Mouse (Mus musculus) lung, postnatal 0 days (tissue): ENCODE measurements around the gene Zfp943. TPM values are rescaled to one million over a fixed set of nuclear protein-coding genes. Genes with fewer than 3 reads are reported as not detected.
"Not testable (repeated sequence)": the region's sequence is repeated elsewhere in the genome, so short reads cannot be mapped to it uniquely, and the experiment has no call there.

Experiments used
- ATAC-seq: fragments of 200-750 bp; cut with Nextera tagmentation; 2 replicates; pipeline ENCODE4 v1.8.0; 2017; ENCODE audit warnings: moderate library complexity
- DNase-seq: peaks from one replicate; pipeline ENCODE4 v3.0.0-alpha.2; 2016; ENCODE audit warnings: low spot score
- H3K27ac ChIP-seq: fragments of 300-500 bp; sonication (generic); 2 replicates; pipeline ENCODE4 v1.5.1; 2014; ENCODE audit warnings: antibody characterized with exemption, mild to moderate bottlenecking, low read length, mixed read lengths
- H3K27me3 ChIP-seq: fragments of 300-500 bp; sonication (generic); replicated peaks from 2 replicates; pipeline ENCODE4 v1.6.1; 2014; ENCODE audit warnings: low read length, mixed read lengths; ENCODE audit not compliant: insufficient read depth
- H3K36me3 ChIP-seq: fragments of 300-500 bp; sonication (generic); 2 replicates; pipeline ENCODE4 v1.6.1; 2014; ENCODE audit warnings: low read length, mixed read lengths; ENCODE audit not compliant: insufficient read depth
- H3K4me1 ChIP-seq: fragments of 300-500 bp; sonication (generic); 2 replicates; pipeline ENCODE4 v1.6.1; 2014; ENCODE audit warnings: antibody characterized with exemption, low read depth, low read length, mixed read lengths; ENCODE audit not compliant: insufficient read depth
- H3K4me2 ChIP-seq: fragments of 300-500 bp; sonication (generic); replicated peaks from 2 replicates; pipeline ENCODE4 v1.6.1; 2014; ENCODE audit warnings: low read depth, mild to moderate bottlenecking, low read length, moderate library complexity, mixed read lengths
- H3K4me3 ChIP-seq: fragments of 300-500 bp; sonication (generic); 2 replicates; pipeline ENCODE4 v1.5.1; 2014; ENCODE audit warnings: low read depth, low read length
- H3K9ac ChIP-seq: fragments of 300-500 bp; sonication (generic); replicated peaks from 2 replicates; pipeline ENCODE4 v1.6.1; 2014; ENCODE audit warnings: low read depth, mild to moderate bottlenecking
- H3K9me3 ChIP-seq: fragments of 300-500 bp; sonication (generic); 2 replicates; pipeline ENCODE4 v1.6.1; 2016; ENCODE audit warnings: low read length, mixed read lengths
- CTCF ChIP-seq: IDR thresholded peaks from 2 replicates; pipeline ENCODE4 v1.5.1; 2016; ENCODE audit warnings: antibody characterized with exemption, mild to moderate bottlenecking
- EP300 ChIP-seq: IDR thresholded peaks from 2 replicates; pipeline ENCODE4 v1.6.1; 2016; ENCODE audit warnings: antibody characterized with exemption, mild to moderate bottlenecking, control low read depth
- WGBS: fragments of 180-500 bp; shearing (Covaris S2); extraction: QIAGEN DNeasy Blood & Tissue Kit; methylation state at CpG from one replicate; pipeline ENCODE4 v1.1.7; 2014; 5-methylcytosine and 5-hydroxymethylcytosine counted together
- polyA plus RNA-seq: library from polyadenylated mRNA; unstranded; fragments of >200 nt; fragmentation: Nextera tagmentation; extraction: Ambion mirVana; gene quantifications from 2 replicates; pipeline ENCODE4 v1.2.1, GENCODE M21; 2015

The Zfp943 gene
- polyA plus RNA-seq = 12.0 and 12.6 TPM in 2 replicates

- DNase-seq = peak; percentile 69
- not testable (repeated sequence) for H3K4me1 ChIP-seq, H3K36me3 ChIP-seq, H3K27me3 ChIP-seq, H3K9me3 ChIP-seq
- Histone ChIP-seq H3K9ac (peak within 1 kb of the TSS; percentile 83), H3K27ac (peak within 1 kb of the TSS; percentile 77), H3K4me2 (peak within 1 kb of the TSS; percentile 59), H3K4me3 (peak within 1 kb of the TSS; percentile 66)
- ATAC-seq = peak; percentile 98
- WGBS = under 1% methylated on average over 39 of the region's 55 CpGs
Measured at GRCm38 (mm10) chr17:21962107-21962907, at the start of gene Zfp943, which contains the start of gene Zfp942. TSS of gene Zfp943 (plus strand) at chr17:21962552. TSS of gene Zfp942 (minus strand) at chr17:21962464.

GRCm38 (mm10) chr17:21963302-21963701 lies 950 bp downstream of the Zfp943 start:
- peak overlapping the region; percentile 6; the same call in 1 of the 2 replicates for H3K9ac ChIP-seq
- H3K27me3 ChIP-seq = no peaks in the 10 kb centered on the region
- no peaks in the 10 kb centered on the region for H3K36me3 ChIP-seq
- no peak for ATAC-seq
- WGBS = 41% methylated on average over 4 of the region's 4 CpGs
- H3K27ac ChIP-seq = no peak overlapping the region
- no peak for TF ChIP-seq CTCF
- H3K9me3 ChIP-seq = no peaks in the 10 kb centered on the region
- peak overlapping the region; percentile 66; the same call in 1 of the 2 replicates for H3K4me3 ChIP-seq
- peak; percentile 13 for DNase-seq
- no peaks in the 10 kb centered on the region; the same call in 1 of the 2 replicates for H3K4me1 ChIP-seq
- peak overlapping the region; percentile 50 for H3K4me2 ChIP-seq

- not testable (repeated sequence) for ATAC-seq, H3K4me2 ChIP-seq, H3K4me1 ChIP-seq, H3K9ac ChIP-seq, H3K27ac ChIP-seq, H3K9me3 ChIP-seq, H3K36me3 ChIP-seq, H3K27me3 ChIP-seq, H3K4me3 ChIP-seq
- DNase-seq = peak; percentile 5
- WGBS = 15% methylated on average over 1 of the region's 1 CpGs
- TF ChIP-seq CTCF = peak; percentile 54
Measured at GRCm38 (mm10) chr17:22035594-22035993, 73.2 kb downstream of the Zfp943 start.

GRCm38 (mm10) chr17:22049403-22049802 lies 87.1 kb downstream of the Zfp943 start:
- Histone ChIP-seq H3K36me3 (no peaks in the 10 kb centered on the region), H3K9me3 (no peaks in the 10 kb centered on the region), H3K4me2 (no peak overlapping the region), H3K27ac (no peak overlapping the region), H3K4me1 (no peaks in the 10 kb centered on the region), H3K9ac (no peak overlapping the region), H3K4me3 (no peak overlapping the region), H3K27me3 (no peaks in the 10 kb centered on the region)
- 61% methylated on average over 2 of the region's 2 CpGs for WGBS
- ATAC-seq (no peak), DNase-seq (no peak)
- TF ChIP-seq CTCF = no peak
- no peak for TF ChIP-seq EP300

GRCm38 (mm10) chr17:22053211-22053610 lies 90.9 kb downstream of the Zfp943 start:
- H3K36me3 ChIP-seq = no peaks in the 10 kb centered on the region
- 60% methylated on average over 2 of the region's 2 CpGs for WGBS
- H3K4me1 ChIP-seq = no peaks in the 10 kb centered on the region
- no peak overlapping the region for H3K9ac ChIP-seq
- no peaks in the 10 kb centered on the region for H3K9me3 ChIP-seq
- no peak overlapping the region for H3K4me3 ChIP-seq
- ATAC-seq (no peak), DNase-seq (no peak)
- no peaks in the 10 kb centered on the region for H3K27me3 ChIP-seq
- no peak overlapping the region for H3K4me2 ChIP-seq
- TF ChIP-seq EP300 (no peak), CTCF (no peak)
- no peak overlapping the region for H3K27ac ChIP-seq

- peak overlapping the region; percentile 92 for H3K4me2 ChIP-seq
- TF ChIP-seq CTCF (no peak), EP300 (no peak)
- H3K27ac ChIP-seq = no peak overlapping the region
- H3K4me1 ChIP-seq = no peaks in the 10 kb centered on the region
- ATAC-seq = peak; percentile 53
- peak; percentile 26 for DNase-seq
- H3K27me3 ChIP-seq = no peaks in the 10 kb centered on the region
- H3K9ac ChIP-seq = peak overlapping the region; percentile 60
- 5% methylated on average over 57 of the region's 57 CpGs for WGBS
- H3K9me3 ChIP-seq = no peaks in the 10 kb centered on the region
- H3K4me3 ChIP-seq = peak overlapping the region; percentile 54
- H3K36me3 ChIP-seq = no peaks in the 10 kb centered on the region
Measured at GRCm38 (mm10) chr17:22081031-22081631, 118.8 kb downstream of the Zfp943 start.
